Mouse (Mus musculus) limb, embryonic 14.5 days (tissue): ENCODE measurements at regions not wholly inside any gene's neighbourhood (a gene's known extent, or its start where the extent isn't known, plus 50 kb on each side); places are given as distances from the start of the nearest gene placed in this dataset.

Experiments used
- ATAC-seq: fragments of 200-750 bp; cut with Nextera tagmentation; 2 replicates; pipeline ENCODE4 v1.8.0; 2017; ENCODE audit warnings: low read depth, moderate number of reproducible peaks, moderate TSS enrichment; ENCODE audit not compliant: low FRiP score
- DNase-seq: peaks from one replicate; pipeline ENCODE4 v3.0.0-alpha.2; 2015; ENCODE audit warnings: low spot score
- H3K27ac ChIP-seq: fragments of 300-500 bp; sonication (generic); replicated peaks from 2 replicates; pipeline ENCODE4 v1.5.1; 2014; ENCODE audit warnings: low read depth, mild to moderate bottlenecking, low read length, moderate library complexity, mixed read lengths
- H3K27me3 ChIP-seq: fragments of 300-500 bp; sonication (generic); 2 replicates; pipeline ENCODE4 v1.6.1; 2014; ENCODE audit warnings: low read length, mixed read lengths; ENCODE audit not compliant: control insufficient read depth, insufficient read depth
- H3K36me3 ChIP-seq: fragments of 300-500 bp; sonication (generic); 2 replicates; pipeline ENCODE4 v1.6.1; 2014; ENCODE audit warnings: mild to moderate bottlenecking, low read length, moderate library complexity, mixed read lengths; ENCODE audit not compliant: control insufficient read depth, insufficient read depth
- H3K4me1 ChIP-seq: fragments of 300-500 bp; sonication (generic); 2 replicates; pipeline ENCODE4 v1.6.1; 2014; ENCODE audit warnings: antibody characterized with exemption, low read length, mixed read lengths; ENCODE audit not compliant: control insufficient read depth, insufficient read depth
- H3K4me2 ChIP-seq: fragments of 300-500 bp; sonication (generic); replicated peaks from 2 replicates; pipeline ENCODE4 v1.6.1; 2014; ENCODE audit warnings: low read depth, mild to moderate bottlenecking, low read length, moderate library complexity; ENCODE audit not compliant: severe bottlenecking
- H3K4me3 ChIP-seq: fragments of 300-500 bp; sonication (generic); replicated peaks from 2 replicates; pipeline ENCODE4 v1.5.1; 2014; ENCODE audit warnings: low read length
- H3K9ac ChIP-seq: fragments of 300-500 bp; sonication (generic); 2 replicates; pipeline ENCODE4 v1.6.1; 2014; ENCODE audit warnings: mild to moderate bottlenecking, low read depth, low read length, moderate library complexity; ENCODE audit not compliant: severe bottlenecking
- H3K9me3 ChIP-seq: fragments of 300-500 bp; sonication (generic); 2 replicates; pipeline ENCODE4 v1.6.1; 2016; ENCODE audit warnings: low read length; ENCODE audit not compliant: control insufficient read depth
- POLR2A ChIP-seq: fragments of 200-500 bp; IDR thresholded peaks from 2 replicates; pipeline ENCODE4 v1.8.0; 2012; ENCODE audit warnings: inconsistent platforms, mild to moderate bottlenecking, moderate library complexity, borderline replicate concordance; ENCODE audit not compliant: insufficient read depth, insufficient read length; ENCODE audit errors: extremely low read depth
- WGBS: fragments of 180-500 bp; shearing (Covaris S2); extraction: QIAGEN DNeasy Blood & Tissue Kit; methylation state at CpG from one replicate; pipeline ENCODE4 v1.1.7; 2014; 5-methylcytosine and 5-hydroxymethylcytosine counted together

GRCm38 (mm10) chr3:19410938-19411515 lies 217.4 kb downstream of the 1700064H15Rik start:
- 43% methylated on average over 3 of the region's 3 CpGs for WGBS
- Histone ChIP-seq H3K4me2 (no peak overlapping the region), H3K9me3 (no peaks in the 10 kb centered on the region), H3K9ac (no peak overlapping the region), H3K27me3 (no peaks in the 10 kb centered on the region), H3K4me1 (no peaks in the 10 kb centered on the region), H3K4me3 (no peak overlapping the region), H3K27ac (no peak overlapping the region), H3K36me3 (no peaks in the 10 kb centered on the region)
- DNase-seq (peak; percentile 17), ATAC-seq (no peak)
- no peak for TF ChIP-seq POLR2A

- H3K27ac ChIP-seq: no peak overlapping the region
- no peaks in the 10 kb centered on the region for H3K4me1 ChIP-seq
- no peak for ATAC-seq
- no peak overlapping the region for H3K4me3 ChIP-seq
- no peak overlapping the region for H3K9ac ChIP-seq
- H3K9me3 ChIP-seq: no peaks in the 10 kb centered on the region
- no peak for DNase-seq
- 58% methylated on average over 2 of the region's 2 CpGs for WGBS
- H3K27me3 ChIP-seq: no peaks in the 10 kb centered on the region
- no peaks in the 10 kb centered on the region for H3K36me3 ChIP-seq
- no peak for TF ChIP-seq POLR2A
- H3K4me2 ChIP-seq: no peak overlapping the region
Measured at GRCm38 (mm10) chr3:19408283-19408682, 220.2 kb downstream of the 1700064H15Rik start.

DNA sequence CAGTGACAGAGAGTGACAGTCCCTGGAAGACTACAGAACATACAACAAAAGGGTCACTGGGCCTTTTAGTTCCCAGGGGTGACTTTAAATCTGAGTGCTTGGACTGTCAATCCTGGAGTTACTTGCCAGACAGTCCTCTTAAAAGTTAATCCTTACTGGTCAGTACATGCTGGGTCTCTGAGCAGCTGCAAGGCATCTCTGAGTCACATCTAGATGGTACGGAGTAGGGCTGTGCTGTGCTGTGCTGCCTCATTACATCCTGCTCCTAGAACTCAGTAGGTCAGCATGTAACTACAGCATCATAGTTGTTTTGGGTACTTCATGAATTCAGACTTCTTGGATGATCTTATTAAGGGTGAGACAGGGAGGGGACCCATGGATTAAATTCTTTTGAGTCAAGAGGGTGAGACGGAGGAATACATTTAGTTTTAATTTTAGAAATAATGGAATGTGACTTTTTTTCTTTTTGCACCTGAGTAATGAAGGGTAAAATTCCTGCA lies 220.8 kb downstream of the 1700064H15Rik start:
- no peaks in the 10 kb centered on the region for H3K9me3 ChIP-seq
- no peak overlapping the region for H3K27ac ChIP-seq
- no peak for ATAC-seq
- H3K36me3 ChIP-seq: no peaks in the 10 kb centered on the region
- H3K4me1 ChIP-seq: no peaks in the 10 kb centered on the region
- no peak for TF ChIP-seq POLR2A
- no peak overlapping the region for H3K4me3 ChIP-seq
- H3K9ac ChIP-seq: no peak overlapping the region
- 81% methylated on average over 2 of the region's 2 CpGs for WGBS
- DNase-seq: no peak
- H3K27me3 ChIP-seq: no peaks in the 10 kb centered on the region
- H3K4me2 ChIP-seq: no peak overlapping the region

DNA sequence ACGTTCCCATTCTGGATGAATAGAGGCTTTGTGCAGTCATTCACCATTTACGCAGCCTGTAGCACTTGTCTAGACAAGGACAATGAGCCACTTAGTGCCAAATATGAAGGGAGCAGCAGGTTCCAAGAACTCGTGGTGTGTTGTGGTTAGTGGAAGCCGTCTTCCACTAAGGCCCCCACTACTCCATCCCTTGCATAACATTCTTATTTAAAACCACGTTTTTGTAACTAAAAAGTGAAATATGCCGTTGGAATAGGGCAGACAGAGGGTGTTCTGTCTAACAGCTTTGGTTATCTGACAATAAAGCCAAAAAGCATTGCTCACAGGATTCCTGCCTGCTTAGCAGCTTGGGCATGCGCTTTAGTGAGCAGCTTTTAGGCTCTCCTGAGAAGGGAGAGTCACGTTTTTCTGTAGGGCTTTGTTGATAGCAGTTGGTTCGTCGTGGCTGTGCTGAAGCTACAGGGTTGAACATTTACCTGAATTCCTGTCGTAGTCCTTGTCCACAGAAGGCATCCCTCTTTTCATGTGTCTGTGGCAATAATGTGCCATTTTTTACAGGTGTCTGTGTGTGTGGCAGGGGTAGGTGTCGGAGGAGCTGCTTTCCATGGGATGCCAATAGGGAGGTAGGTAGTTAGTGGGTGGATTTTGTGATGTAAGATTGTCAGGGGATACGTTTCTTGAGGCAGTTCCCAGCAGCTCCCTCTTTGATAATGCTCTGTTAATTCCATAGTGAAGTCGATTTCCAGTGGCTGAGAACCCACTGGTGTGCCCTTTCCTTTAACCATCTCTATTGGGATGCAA lies 221.9 kb downstream of the 1700064H15Rik start:
- Histone ChIP-seq H3K4me2 (no peak overlapping the region), H3K27me3 (no peaks in the 10 kb centered on the region), H3K9ac (no peak overlapping the region), H3K4me3 (no peak overlapping the region), H3K4me1 (no peaks in the 10 kb centered on the region), H3K27ac (peak overlapping the region; percentile 56), H3K9me3 (no peaks in the 10 kb centered on the region), H3K36me3 (no peaks in the 10 kb centered on the region)
- ATAC-seq (peak; percentile 50; the same call in 1 of the 2 replicates), DNase-seq (peak; percentile 8)
- TF ChIP-seq POLR2A: no peak
- 57% methylated on average over 14 of the region's 14 CpGs for WGBS

- ATAC-seq: no peak
- no peak for TF ChIP-seq POLR2A
- Histone ChIP-seq H3K4me2 (no peak overlapping the region), H3K4me1 (no peaks in the 10 kb centered on the region), H3K27ac (no peak overlapping the region), H3K9ac (no peak overlapping the region), H3K36me3 (no peaks in the 10 kb centered on the region), H3K27me3 (no peaks in the 10 kb centered on the region), H3K4me3 (no peak overlapping the region), H3K9me3 (no peaks in the 10 kb centered on the region)
- no peak for DNase-seq
- WGBS: 4% methylated on average over 2 of the region's 2 CpGs
Measured at GRCm38 (mm10) chr3:19385675-19386074, 242.8 kb downstream of the 1700064H15Rik start.
